Mouse (Mus musculus): ENCODE results near the gene Pde6c.

GRCm38 (mm10) chr19:38096858-38097758 is 35.5 kb upstream of the Pde6c start, which contains the start of gene Ffar4:
- no peak for TF ChIP-seq POLR2A (IDR thresholded peaks at IDR 0.05; ENCODE audit: extremely low read depth, insufficient read depth, low read length)
- TF ChIP-seq CTCF (IDR thresholded peaks at IDR 0.05; ENCODE audit: extremely low read depth, insufficient read depth, low read length), result no peak

Measured in cortical plate, adult 2 months (tissue).